Mouse (Mus musculus) frontal cortex, postnatal 25 days (tissue): Measurements from ENCODE around the gene Gm49373.
"Not testable (repeated sequence)": the region's sequence is repeated elsewhere in the genome, so short reads cannot be mapped to it uniquely, and the experiment has no call there.

Source experiments
- DNase-seq, 2 experiments: peaks; one replicate each; pipeline ENCODE4 v3.0.0; 2022; ENCODE audit warnings: low spot score in 2 of 2

Gm49373 gene

GRCm38 (mm10) chr9:21072641-21073040 lies 255 bp downstream of the Gm49373 start:
- DNase-seq, result no peak

GRCm38 (mm10) chr9:21067006-21067684 lies 5.8 kb downstream of the Gm49373 start, which contains the start of gene Zglp1:
Zglp1 (minus strand) TSS chr9:21067093.
- no peak for DNase-seq

GRCm38 (mm10) chr9:21062928-21063327 lies 10.0 kb downstream of the Gm49373 start:
- DNase-seq, result no peak

GRCm38 (mm10) chr9:21051578-21051977 lies 21.3 kb downstream of the Gm49373 start:
- DNase-seq, result no peak

DNA sequence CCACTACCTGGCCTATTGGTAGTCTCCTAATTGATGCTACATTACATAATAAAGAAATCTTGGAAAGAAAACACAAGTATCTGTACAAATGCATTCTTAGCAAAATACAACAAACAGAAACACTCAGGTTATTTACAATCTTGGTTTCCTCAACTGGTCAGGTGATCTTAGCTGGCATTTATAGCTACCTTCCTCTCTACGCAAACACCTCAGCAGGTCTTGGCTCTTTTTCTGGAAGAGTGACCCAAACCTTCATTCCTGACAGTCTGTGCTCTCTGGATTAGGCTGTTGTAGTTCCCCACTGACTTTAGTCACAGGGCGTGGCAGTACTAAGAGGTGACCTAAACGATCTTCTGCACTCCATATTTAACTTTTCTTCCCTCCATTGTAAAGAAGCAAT lies 27.7 kb downstream of the Gm49373 start:
- DNase-seq, result no peak

- DNase-seq, result not testable (repeated sequence)
Measured at GRCm38 (mm10) chr9:21044785-21045184, 28.1 kb downstream of the Gm49373 start.

GRCm38 (mm10) chr9:21043563-21043962 lies 29.3 kb downstream of the Gm49373 start:
- DNase-seq, result no peak

- peak in 1 of 2 experiments; percentile 57 for DNase-seq
Measured at GRCm38 (mm10) chr9:21041308-21041707, 31.6 kb downstream of the Gm49373 start.

GRCm38 (mm10) chr9:21039779-21040178 lies 33.1 kb downstream of the Gm49373 start:
- DNase-seq, result no peak

DNA sequence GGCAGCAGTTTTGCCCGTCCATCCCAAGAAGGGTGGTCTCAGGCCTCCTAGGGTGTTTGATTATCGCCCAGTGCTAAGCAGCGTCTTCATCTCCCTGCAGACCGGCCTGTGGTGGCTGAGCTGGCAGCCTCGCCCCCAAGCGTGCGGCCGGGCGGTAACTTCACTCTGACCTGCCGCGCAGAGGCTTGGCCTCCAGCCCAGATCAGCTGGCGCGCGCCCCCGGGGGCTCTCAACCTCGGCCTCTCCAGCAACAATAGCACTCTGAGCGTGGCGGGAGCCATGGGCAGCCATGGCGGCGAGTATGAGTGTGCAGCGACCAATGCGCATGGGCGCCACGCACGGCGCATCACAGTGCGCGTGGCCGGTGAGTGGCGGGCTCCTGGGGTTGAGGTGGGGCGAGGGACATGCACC lies 35.4 kb downstream of the Gm49373 start:
- DNase-seq, result no peak

GRCm38 (mm10) chr9:21036666-21037065 lies 36.2 kb downstream of the Gm49373 start:
- DNase-seq, result no peak

DNA sequence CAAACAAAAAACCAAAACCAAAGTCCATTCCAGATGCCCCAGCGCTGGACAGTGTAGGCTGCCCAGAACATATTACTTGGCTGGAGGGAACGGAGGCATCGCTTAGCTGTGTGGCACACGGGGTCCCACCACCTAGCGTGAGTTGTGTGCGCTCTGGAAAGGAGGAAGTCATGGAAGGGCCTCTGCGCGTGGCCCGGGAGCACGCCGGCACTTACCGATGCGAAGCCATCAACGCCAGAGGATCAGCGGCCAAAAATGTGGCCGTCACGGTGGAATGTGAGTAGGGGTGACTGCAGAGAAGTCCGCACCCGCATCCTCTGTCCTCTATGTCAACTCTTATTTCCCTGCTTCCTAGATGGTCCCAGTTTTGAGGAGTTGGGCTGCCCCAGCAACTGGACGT lies 36.7 kb downstream of the Gm49373 start:
- no peak for DNase-seq

GRCm38 (mm10) chr9:21035586-21035985 lies 37.3 kb downstream of the Gm49373 start:
- DNase-seq, result no peak

- no peak for DNase-seq
Measured at GRCm38 (mm10) chr9:21034481-21035085, 38.3 kb downstream of the Gm49373 start.

- DNase-seq, result no peak
Measured at GRCm38 (mm10) chr9:21033136-21033535, 39.8 kb downstream of the Gm49373 start.

DNA sequence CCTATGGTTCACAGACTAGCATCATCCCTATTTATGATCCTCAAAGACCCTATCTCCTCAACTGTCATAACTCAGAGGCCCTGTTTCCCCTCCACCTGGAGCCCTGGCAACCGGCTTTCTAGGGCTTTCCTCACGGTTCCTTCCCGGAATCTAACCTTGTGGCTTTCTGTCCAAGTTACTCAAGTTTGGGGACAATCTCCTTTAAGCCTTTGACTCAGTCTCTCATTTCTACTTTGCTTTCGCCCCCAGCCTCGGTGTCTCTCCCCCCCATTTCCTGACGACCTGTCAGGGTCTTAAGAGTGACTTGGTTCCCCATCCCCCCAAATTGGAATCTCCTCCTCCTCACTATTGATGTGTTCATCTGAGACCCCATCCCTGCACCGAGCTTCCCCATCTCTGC lies 40.4 kb downstream of the Gm49373 start:
- DNase-seq, result no peak

- peak in 1 of 2 experiments; percentile 65 for DNase-seq
Measured at GRCm38 (mm10) chr9:21031896-21032351, 41.0 kb downstream of the Gm49373 start, which contains the start of gene Icam5. Icam5 (plus strand) TSS chr9:21032073.

- DNase-seq, result peak; percentile 59 to 74
Measured at GRCm38 (mm10) chr9:21031251-21031895, 41.5 kb downstream of the Gm49373 start.

DNA sequence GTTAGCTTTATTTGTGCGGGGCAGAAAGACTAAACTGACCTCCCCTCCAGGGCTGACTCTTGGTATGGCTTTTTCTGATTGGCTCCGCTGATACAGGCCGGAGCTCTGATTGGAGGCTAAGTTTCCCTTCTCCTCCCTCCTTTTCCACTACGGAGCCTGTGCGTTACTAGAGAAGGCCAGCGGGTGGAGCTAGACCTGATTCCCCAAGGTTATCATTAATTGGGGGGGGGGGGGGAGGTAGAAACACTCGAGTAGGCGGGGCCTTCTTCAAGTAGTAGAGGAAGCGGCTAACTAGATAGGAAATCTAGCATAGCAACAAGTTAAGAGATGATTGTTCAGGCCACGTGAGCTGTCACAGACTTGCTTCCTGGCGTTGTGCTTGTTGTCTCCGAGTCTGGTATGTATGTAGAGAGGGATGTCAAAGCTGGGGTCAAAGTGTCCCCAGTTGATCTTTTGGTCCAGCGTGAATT lies 42.1 kb downstream of the Gm49373 start:
- peak in 1 of 2 experiments; percentile 71 for DNase-seq

DNA sequence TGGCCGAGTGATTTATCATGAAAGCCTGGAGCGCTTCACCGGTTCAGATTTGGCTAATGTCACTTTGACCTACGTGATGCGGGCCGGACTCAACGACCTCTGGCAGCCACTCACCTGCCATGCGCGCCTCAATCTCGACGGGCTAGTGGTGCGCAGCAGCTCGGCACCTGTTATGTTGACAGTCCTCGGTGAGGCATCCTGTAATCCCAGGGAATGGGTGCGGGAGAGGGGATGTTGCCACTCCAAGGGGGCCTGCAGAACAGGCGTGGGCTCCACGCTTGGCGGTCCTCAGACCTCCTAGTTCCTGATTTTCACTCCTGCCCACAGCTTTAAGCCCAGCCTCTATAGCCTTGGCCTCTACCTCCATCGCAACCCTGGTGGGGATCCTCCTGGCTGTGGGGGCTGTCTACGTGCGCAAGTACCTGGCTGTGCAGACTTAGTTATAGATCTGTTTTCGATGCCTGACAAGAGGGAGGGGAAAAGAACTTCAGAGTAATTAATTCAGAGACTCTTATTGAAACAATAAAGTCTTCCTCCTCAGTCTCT lies 42.8 kb downstream of the Gm49373 start:
- no peak for DNase-seq

GRCm38 (mm10) chr9:21029291-21030054 lies 43.4 kb downstream of the Gm49373 start, which contains the start of gene Icam4:
Icam4 (plus strand) TSS chr9:21029373.
- DNase-seq, result peak in 1 of 2 experiments; percentile 63
